Mouse (Mus musculus) adrenal gland, postnatal 4 days (tissue): Measurements from ENCODE around the gene Dchs1. TPM values are rescaled to one million over a fixed set of nuclear protein-coding genes. Genes with fewer than 3 reads are reported as not detected.
"Not testable (repeated sequence)": the region's sequence is repeated elsewhere in the genome, so short reads cannot be mapped to it uniquely, and the experiment has no call there.

Source experiments
- DNase-seq, 2 experiments: peaks; one replicate each; pipeline ENCODE4 v3.0.0; 2021 to 2022; ENCODE audit warnings: low spot score in 2 of 2, mixed read lengths in 2 of 2
- total RNA-seq, 2 experiments: library from RNA; stranded (reverse); gene quantifications; 2 replicates each; pipeline ENCODE4 v1.2.3; 2021

Gene Dchs1
- total RNA-seq, 2 experiments from 2014 or later: 23.7 to 29.4 TPM

DNA sequence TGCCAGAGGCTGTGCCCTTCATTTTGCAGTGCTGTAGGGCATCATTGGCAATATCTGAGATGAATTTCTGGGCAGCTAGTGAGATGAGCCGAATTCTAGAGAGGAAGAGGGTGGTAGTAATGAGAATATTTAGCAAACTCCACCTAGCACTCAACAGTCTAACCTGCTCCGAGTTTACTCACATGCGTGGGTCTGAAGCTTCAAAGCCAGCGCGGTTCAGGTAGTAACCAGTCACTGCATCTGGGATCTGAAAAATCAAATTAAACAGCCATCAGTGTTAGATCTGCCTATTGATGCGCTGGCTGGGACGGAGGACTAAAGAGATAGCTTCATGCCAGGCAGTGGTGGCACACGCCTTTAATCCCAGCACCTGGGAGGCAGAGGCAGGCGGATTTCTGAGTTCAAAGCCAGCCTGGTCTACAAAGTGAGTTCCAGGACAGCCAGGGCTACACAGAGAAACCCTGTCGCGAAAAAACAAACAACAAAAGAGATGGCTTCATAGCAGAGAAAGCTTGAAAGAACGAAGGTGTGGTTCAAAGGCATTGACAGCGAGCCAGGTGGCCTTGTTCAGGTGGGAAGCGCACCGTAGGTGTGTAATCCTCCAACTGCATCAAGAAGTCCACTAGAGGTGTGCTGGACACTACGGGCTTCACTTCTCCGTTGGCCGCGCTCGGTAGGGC, 44.1 kb downstream of the Dchs1 start:
- not testable (repeated sequence) for DNase-seq

DNA sequence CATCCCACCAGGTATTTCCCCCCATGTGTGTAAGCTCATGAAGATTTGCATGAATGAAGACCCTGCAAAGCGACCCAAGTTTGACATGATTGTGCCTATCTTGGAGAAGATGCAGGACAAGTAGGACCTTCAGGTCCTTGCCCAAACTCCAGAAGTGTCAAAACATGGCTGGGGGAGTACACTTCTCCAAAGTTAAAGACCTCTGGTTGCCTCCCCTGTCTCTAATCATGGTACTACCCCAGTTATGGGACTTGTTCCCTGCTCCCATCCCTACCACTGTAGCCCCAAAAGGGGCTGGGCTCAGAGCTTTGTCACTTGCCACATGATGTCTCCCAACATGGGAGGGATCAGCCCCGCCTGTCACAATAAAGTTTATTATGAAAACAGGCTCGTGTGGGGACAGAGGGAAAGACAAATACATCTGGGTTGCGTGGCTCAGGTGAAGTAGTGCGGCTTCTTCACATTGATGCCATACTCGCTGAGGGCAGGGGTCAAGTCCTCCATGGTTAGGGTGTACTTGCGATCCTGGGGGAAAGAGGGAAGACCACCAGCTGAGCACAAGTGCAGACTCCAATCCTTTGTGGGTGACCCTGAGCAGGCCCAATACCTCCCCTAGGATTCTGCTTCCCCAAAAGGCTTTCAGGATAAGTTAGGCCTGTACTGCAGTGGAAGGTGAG, 44.8 kb downstream of the Dchs1 start:
- DNase-seq: not testable (repeated sequence)

DNA sequence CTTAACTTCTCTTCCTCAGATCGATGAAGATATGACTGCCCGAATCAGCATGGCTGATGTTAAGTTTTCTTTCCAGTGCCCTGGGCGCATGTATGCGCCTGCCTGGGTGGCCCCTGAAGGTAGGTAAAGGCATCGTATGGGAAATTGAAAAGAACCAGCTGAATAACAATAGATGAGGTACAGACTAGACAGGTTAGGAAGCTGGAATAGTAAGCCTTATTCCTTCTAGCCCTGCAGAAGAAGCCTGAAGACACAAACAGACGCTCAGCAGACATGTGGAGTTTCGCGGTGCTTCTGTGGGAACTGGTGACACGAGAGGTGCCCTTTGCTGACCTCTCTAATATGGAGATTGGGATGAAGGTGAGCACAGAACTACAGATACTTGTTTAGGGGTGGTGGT, 45.5 kb downstream of the Dchs1 start:
- DNase-seq: no peak

DNA sequence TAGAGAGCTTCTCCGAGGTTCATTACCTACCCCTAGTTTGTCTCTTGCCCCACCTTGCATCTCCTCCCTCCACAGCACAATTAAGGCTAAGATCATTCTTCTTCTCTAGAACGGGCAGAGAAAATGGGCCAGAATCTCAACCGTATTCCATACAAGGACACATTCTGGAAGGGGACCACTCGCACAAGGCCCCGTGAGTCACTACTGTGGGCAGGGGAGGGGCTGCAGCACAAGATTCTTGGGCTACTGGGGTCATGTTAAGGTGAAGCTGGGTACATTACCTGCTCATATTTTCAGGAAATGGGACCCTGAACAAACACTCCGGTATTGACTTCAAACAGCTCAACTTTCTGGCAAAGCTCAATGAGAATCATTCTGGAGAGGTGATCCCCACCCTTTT, 46.6 kb downstream of the Dchs1 start:
- DNase-seq: no peak

DNA sequence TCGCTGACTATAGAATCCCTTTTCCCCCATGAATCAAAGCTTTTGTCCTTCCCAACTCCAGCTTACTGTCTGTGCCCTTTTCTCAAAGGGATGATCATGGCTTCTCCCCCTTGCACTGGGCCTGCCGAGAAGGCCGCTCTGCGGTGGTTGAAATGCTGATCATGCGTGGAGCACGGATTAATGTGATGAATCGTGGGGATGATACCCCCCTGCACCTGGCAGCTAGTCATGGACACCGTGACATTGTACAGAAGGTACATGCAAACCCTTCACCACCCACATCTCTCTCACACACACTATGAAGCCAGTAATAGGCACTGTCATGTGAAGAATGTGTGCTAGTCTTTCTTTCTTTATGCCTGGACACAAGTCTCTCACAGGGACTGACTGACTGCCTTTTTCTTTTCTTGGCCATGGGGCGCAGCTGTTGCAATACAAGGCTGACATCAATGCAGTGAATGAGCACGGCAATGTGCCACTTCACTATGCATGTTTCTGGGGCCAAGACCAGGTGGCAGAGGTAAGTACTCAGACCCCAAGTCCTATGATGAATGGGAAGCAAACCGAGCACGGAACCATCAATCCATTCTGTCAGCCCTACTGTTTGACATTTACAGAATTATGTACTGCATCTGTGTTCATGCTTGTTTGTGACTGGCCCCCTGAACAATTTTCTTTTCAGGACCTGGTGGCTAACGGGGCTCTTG, 47.2 kb downstream of the Dchs1 start:
- no peak for DNase-seq

DNA sequence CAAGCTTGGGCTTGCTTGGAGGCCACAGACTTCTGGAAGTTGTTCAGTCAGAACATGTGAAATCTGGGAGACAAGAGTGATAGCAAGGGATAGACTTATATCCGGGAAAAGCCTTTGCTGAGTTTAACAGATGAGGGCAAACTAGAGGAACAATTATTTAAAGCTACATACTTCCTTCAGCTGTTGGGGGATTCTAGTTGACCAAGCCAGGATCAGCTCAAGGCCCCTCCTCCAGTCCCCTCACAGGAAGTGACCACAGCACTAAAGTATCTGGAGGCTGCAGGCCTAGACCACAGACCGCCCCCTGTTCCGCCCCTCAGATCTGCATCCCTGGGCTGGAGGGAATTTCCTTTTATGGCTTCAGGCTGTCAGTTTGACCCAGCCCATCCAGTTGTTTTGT, 48.5 kb downstream of the Dchs1 start:
- no peak for DNase-seq

DNA sequence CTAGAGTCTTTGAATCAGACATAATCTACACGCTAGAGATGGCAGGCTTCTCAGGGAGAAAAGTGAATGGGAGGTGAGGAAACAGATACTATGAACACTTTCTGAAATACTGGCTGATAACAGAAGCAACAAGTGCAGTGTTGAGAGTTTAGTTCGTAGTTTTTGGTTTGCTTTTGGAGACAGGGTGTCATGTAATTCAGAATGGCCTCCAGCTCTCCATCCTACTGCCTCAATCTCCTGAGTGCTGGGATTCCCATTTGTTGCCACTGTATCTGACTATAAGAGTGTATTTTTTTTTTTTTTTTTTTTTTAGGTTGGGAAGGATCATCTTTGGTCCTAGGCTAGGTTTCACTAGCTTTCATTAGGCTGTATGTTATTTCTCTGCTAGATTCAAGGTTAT, 49.2 kb downstream of the Dchs1 start:
- DNase-seq: no peak

DNA sequence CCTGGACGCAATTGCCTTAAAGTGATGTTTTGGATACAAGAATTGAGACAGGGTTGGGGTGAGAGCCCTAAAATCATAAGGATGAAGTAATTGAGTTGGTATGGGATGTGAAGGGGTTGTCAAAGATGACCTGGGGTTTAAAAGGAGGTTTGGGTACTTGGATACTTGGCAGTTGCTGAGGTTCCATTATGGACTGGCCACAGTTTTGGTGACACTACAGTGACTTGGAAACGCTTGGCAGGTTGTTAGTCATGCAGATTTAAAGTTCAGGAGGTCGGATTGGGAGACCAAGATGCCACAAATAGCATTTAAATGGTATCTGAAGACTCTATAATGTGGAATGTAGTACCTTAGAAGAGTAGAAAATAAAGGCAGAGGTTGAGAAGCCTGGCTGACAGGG, 49.8 kb downstream of the Dchs1 start:
- no peak for DNase-seq

DNA sequence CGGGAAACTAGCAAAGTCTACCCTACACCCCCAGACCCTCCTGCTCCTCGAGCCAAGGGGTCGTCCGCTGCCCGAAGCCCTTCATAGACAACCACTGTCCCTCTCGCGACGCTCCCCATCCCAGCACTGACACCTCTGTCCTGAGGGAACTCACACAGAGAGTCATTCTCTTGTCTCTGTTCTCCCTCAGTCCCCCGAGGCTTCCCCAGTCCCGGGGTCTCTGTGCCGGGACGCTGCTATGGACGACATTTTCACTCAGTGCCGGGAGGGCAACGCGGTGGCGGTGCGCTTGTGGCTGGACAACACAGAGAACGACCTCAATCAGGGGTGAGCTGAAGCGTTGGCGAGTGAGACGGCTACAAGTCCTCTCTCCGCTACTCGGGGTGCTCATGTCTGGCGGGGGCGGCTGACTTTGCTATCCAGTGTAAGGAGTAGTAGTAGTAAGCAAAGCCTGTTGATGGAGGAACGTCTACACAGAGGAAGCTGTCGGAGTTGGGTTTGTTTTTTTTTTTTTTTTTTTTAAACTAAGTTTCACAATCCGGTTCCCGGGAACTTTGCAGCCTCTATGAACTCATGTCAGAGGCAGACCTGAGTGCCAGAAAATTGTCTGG, 50.4 kb downstream of the Dchs1 start, which contains the start of gene Rrp8:
Gene Rrp8, minus strand, starts transcription at position 475 of the 611 bp plus-strand sequence.
- no peak for DNase-seq

DNA sequence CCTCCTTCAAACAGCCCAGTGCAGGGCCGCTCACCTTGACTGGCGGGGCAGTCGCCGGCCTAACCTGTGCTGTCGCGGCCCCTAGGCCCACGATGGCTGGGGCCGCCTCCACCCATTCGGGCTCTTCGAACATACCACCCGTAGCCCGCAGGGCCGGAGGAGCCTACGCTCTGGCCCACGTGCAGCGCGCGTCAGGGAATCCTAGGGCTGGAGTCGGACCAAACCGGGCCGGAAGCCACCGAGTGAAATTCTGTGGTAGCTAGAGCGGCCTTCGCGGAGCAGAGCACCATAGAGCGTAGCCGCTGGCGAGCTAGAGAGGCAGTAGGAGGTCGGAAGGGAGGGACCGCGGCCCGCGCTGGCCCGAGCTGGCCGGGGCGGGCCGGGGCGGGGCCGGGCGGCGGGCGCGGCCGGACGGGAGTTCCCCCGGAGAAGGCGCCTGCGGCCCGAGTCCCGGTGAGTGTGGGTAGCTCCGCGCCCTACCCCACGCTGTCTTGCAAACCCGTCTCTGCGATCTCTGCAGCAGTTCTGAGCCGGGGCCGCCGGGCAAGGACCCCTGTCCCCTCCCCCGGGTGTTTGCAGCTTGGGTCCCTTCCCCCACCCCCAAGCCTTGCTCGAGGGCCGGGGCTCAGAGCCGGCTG, 51.1 kb downstream of the Dchs1 start, which contains the start of gene Ilk:
Gene Ilk, plus strand, starts transcription at position 329 of the 638 bp plus-strand sequence.
- DNase-seq: peak; percentile 75 to 84

DNA sequence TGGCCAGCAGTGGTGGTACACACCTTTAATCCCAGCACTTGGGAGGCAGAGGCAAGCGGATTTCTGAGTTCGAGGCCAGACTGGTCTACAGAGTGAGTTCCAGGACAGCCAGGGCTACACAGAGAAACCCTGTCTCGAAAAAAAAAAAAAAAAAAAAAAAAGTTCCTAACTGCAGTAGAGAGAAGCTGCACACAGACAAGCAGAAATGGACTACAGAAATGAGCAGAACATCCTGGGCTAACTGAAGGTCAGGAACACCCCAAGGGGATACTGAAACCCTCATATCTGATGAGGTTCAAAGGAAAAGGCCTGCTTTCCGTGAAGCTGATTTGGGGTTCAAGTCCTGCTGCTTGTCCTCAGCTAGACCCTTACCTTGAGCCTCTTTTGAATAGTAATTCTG, 52.0 kb downstream of the Dchs1 start:
- DNase-seq: not testable (repeated sequence)

DNA sequence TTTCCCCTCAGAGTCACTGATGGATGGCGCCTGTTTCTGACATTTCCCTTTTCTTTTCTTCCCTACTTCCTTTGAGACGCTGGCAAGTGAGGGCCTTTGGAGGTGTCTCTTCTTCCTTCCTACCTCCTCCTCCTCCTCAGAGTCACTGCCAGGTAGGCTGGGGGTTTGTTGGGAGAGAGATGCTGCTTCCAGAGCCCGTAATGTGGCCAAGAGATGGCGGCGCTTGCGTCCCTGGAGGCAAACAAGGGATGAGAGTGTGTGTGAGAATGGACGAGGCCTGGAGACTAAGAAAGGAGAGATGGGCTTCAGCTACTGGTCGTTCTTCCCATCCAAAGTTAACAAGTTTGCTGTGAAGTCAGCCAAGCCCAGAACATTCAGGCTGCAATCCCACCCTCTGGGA, 52.6 kb downstream of the Dchs1 start:
- DNase-seq: no peak

DNA sequence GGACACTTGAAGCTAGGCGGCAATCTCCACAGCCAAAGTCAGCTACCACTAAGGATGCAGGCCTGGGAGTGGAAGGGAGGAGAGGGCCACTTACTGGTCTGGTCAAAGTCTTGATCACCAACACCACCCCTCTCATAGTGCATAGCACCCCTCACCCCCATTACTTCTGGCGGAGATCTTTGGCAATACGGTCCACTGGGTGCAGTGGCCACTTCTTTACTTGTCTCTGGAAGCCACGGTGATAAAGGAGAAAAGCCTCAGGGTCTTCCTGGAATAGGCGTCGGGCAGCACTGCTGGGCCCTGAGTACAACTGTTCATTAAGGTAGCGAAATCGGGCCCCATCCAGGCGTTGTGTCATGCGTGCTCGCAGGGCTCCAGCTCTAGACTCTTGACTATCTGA, 53.6 kb downstream of the Dchs1 start:
- DNase-seq: no peak

DNA sequence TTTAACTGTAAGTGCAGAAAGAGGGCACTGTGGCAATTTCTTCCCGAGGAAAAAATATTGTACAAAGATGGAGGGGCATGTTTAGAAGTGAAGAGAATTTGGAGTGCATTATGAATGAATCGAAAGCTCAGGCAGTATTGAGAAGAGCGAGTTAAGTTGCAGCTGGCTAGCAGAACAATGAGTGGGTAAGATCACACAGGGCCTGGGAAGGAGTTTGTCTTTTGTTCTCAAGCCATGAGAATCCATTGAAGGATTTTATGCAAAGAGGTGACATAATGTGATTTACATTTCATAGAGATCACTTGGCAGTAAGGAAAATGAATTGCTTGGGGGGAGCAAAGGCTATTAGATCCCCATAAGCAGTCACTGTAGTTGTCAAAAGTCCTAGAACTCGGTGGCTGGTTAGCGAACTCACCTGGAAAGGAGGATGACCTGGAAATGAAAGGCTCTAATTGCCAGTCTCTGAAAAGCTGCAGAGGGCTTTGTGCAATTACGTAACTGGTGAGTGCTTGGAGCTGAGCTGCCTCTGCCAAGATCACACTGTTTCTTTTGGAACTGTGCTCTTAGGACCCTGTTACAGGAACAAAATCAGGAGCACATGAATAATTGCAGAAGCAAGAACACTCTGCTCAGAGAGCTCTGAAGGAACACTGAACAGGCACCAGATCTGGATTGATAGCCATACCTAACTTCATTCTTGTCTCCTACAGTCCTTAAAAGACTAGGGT, 58.6 kb downstream of the Dchs1 start:
- DNase-seq: no peak

DNA sequence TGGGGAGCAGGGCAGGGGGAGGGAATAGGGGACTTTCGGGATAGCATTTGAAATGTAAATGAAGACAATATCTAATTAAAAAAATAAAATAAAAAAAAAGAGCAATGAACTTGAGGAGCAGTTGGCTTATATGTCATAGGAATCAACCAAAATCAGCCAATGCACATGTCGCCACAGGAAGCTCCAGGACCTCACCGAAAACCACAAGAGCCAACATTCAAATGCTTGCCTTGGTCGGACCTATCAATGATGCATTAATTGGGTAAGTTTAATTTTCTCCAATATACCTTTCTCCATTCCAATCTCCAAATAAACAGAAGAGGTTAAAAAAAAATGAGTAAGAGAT, 60.5 kb downstream of the Dchs1 start:
- DNase-seq: no peak

DNA sequence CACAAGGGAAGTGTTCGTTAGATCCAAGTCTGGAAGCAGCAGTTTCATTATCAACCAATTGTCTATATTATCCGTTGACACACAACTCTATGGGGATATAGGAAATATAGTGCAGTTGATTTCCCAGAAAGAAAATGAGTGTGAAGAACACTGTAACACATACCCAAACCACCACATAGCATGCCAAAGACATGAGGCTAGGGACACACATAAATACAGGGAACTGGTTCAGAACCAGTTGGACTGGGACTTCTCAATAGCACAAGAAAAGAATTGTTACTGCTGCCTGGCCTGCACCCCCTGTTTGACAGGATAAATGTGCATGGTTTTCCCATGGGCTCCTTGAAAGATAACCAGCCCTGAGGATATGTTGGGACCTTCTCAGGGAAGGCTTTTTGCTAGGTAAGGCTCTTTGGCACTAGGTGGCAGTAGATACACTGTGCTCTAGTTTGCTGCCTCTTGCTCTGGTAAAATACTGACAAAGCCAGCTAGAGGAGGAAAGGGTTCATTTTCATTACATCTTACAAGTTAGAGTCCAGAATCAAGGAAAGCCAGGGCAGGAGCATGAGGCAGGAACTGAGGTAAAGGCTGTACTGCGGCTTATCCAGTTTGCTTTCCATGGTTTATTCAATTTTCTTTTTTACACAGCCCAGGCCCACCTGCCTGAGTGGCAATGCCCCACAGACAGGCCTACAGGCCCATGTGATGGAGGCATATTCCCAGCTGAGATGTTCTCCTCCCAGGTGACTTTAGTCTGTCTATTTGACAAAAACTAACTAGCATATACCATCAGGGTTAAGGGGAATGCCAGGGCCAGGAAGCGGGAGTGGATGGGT, 61.1 kb downstream of the Dchs1 start:
- DNase-seq: no peak

DNA sequence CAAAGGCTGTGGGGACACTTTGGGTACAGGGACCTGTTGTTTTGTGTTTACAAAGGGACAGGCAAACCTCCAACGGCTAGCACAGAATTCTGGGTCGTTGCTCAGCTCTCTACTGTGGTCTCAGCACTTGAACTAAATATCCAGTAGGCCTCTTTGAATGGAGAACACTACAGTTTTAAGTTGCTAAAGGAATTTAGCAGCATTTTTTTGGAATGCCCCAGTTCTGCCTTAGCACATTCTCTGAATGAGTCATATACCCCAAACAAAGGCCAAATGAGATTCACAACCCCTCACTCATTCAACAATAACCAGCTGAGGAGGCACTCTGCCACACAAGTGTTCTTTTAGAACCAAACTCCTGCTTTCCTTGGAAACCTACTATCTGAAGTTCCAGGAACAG, 65.5 kb downstream of the Dchs1 start:
- DNase-seq: no peak

DNA sequence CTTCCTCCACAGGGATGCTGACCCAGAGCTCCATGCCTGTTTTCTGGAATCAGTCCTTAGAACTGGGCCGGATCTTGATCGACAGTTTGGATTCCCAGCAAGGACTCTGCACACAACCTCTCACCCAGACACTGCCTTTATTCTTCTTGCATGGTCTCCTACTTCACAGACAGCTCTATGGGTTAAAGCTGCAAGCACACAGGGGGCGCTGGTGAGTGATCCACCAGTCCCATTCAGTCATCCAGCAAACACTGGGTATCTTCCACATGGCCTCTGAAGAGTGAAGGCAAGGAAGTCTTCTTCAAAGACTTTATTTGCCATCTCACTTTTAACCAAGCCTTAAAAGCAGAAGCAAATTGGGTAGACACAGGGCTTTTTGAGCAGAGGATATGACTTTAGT, 72.1 kb downstream of the Dchs1 start:
- no peak for DNase-seq

DNA sequence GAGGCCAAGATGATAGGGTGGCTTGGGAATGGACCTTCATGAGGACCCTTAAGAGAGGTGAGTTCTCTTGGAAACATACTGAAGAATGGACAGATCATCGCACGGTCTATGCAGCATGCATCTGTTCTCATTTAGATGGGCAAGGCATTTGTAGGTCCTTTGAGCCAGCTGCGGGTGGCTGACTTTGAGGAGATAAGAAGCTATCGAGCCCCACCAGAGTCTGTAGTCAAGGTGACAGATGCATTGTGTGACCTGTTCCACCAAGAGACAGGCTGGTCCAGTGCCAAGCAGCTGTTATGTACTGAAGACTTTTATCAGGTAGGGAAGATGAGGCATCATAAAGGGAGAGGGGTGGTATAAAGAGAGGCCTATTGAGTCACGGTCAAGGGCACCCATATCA, 78.7 kb downstream of the Dchs1 start:
- no peak for DNase-seq

DNA sequence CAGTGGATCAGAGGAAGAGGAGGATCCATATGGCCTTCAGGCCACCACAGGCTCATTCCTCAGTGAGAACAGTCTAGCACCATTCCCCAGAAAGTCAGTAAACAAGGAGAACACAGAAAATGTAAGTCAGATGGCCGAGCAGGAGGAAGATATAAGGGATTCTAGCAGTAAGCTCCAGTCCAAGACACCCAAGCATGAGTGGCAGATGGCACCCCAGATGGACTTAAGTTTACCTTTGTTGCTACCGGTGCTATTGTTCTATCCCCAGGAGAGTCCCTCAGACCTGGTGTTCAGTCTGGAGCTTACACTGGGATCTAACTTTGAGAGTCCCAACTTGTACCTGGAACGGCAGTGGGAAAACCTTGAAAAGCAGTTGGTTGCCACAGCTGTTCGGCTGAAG, 83.6 kb downstream of the Dchs1 start:
- DNase-seq: no peak
